ENCODE assay signal across 22 mouse cellular contexts in the genomic region with DNA sequence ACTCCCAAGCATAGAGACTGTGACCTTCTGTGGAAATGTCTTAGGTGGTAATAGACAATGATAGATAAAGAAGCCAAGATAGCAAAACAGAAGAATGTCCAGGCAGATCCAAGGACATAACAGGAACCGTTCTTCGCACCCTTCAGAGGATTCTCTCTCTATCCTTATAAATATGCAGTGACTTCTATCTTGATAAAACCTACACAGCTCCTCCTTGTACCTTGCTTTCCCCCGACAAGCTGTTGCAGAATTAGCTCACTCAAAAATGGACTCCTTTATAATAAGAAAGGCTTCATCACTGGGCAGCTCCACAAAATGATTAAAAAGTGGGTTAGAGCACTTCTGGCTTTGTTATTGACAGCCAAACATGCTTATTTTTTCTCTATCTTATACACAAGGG.
"Had no signal": no experiment of that assay in that cellular context is flagged by ENCODE, and none has a peak within 500 bp of the region (broad histone marks: within the 10 kb centered on the region; RNA-seq: fewer than 3 reads in every experiment).

No protein-coding gene starts in this region.

- ATAC-seq: hindbrain, embryonic 16.5 days; hindbrain, postnatal 0 days; inflammation-experienced regulatory T-cells, adult 6 months; intestine, embryonic 15.5 days; intestine, embryonic 16.5 days; intestine, postnatal 0 days had no signal

- DNase-seq: heart, postnatal 10 days; heart, postnatal 14 days; heart, postnatal 36 days; heart, postnatal 4 days; kidney, adult 11 months; kidney, adult 18-20 months; kidney, adult 2 months; kidney, adult 8-10 months; kidney, adult 9 months; kidney, postnatal 10 days; kidney, postnatal 14 days; kidney, postnatal 25 days; kidney, postnatal 36 days; kidney, postnatal 4 days; layer of hippocampus, adult 9-11 months; layer of hippocampus, postnatal 36 days had no signal
